Comparison of ENCODE assay signal across 20 mouse cellular contexts in the genomic region with DNA sequence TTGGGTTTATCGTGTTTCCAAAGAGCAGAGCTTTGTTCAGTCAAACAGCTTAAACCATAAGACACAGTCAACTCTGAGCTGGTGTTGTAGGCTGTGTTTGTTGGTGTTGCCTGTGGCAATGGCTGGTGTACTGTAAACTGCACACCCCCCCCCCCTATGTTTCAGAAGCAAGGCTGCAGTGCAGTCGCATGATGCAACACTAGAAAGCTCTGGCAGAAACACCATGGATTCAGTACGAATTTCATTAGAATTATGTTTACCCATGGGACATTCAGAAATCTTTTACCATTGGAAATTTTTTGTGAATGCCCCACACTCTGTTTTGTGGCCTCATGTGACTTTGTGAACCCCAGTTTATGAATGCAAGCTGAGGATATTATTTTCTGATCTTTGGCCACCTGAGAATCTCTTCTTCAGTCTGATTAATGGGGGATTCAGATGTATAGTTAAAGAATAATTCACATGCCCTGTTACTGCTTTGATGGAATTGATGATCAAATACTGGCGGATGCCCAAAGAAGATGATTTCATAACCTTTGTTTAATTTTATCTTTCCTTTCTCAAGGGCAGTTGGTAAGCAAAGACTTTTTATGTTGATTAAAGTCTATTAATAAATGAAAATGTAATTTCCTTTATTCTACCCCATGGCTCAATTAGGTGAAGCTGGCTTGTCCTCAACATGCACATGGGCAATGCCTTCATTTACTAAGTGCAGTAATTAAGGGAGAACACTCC.
"Had no signal": no experiment of that assay in that cellular context is flagged by ENCODE, and none has a peak within 500 bp of the region (broad histone marks: within the 10 kb centered on the region; RNA-seq: fewer than 3 reads in every experiment).

No protein-coding gene starts in this region.

- H3K27ac ChIP-seq: kidney, embryonic 15.5 days; left cerebral cortex, adult 2 months; liver, embryonic 12.5 days; liver, embryonic 15.5 days; lung, embryonic 15.5 days; midbrain, embryonic 10.5 days; midbrain, embryonic 13.5 days; stomach, embryonic 15.5 days had no signal

- H3K4me2 ChIP-seq: kidney, embryonic 15.5 days; liver, embryonic 12.5 days; liver, embryonic 15.5 days; lung, embryonic 15.5 days; midbrain, embryonic 13.5 days; stomach, embryonic 15.5 days had no signal

- H3K4me3 ChIP-seq: kidney, embryonic 15.5 days; left cerebral cortex, adult 2 months; liver, embryonic 12.5 days; liver, embryonic 15.5 days; lung, embryonic 15.5 days; megakaryocyte, embryonic 14.5 days; midbrain, embryonic 10.5 days; midbrain, embryonic 13.5 days; stomach, embryonic 15.5 days had no signal

- H3K9me3 ChIP-seq: kidney, embryonic 15.5 days; liver, embryonic 12.5 days; liver, embryonic 15.5 days; lung, embryonic 15.5 days; megakaryocyte, embryonic 14.5 days; midbrain, embryonic 10.5 days; midbrain, embryonic 13.5 days; stomach, embryonic 15.5 days had no signal

- H3K9ac ChIP-seq: kidney, embryonic 15.5 days; liver, embryonic 12.5 days; liver, embryonic 15.5 days; lung, embryonic 15.5 days; midbrain, embryonic 13.5 days; stomach, embryonic 15.5 days had no signal

- H3K27me3 ChIP-seq: kidney, embryonic 15.5 days; liver, embryonic 12.5 days; liver, embryonic 15.5 days; lung, embryonic 15.5 days; megakaryocyte, embryonic 14.5 days; midbrain, embryonic 13.5 days; stomach, embryonic 15.5 days had no signal

- DNase-seq: kidney, adult 8-10 months; kidney, postnatal 10 days; kidney, postnatal 36 days; layer of hippocampus, postnatal 36 days; lung, adult 18-20 months; lung, postnatal 10 days; lung, postnatal 36 days; right cerebral cortex, adult 18-20 months; right cerebral cortex, postnatal 14 days; right cerebral cortex, postnatal 4 days; thymus, postnatal 25 days had no signal

- H3K4me1 ChIP-seq: kidney, embryonic 15.5 days; liver, embryonic 12.5 days; liver, embryonic 15.5 days; lung, embryonic 15.5 days; midbrain, embryonic 13.5 days; stomach, embryonic 15.5 days had no signal

- H3K36me3 ChIP-seq: kidney, embryonic 15.5 days; liver, embryonic 12.5 days; liver, embryonic 15.5 days; lung, embryonic 15.5 days; midbrain, embryonic 10.5 days; midbrain, embryonic 13.5 days; stomach, embryonic 15.5 days had no signal
